Mouse (Mus musculus) frontal cortex, adult 2 months (tissue): Measurements from ENCODE around the gene Gja5. TPM values are rescaled to one million over a fixed set of nuclear protein-coding genes. Genes with fewer than 3 reads are reported as not detected.

Experiments used
- DNase-seq, 2 experiments: peaks; one replicate each; pipeline ENCODE4 v3.0.0; 2022; ENCODE audit warnings: low spot score in 1 of 2; ENCODE audit errors: extremely low spot score in 1 of 2
- polyA plus RNA-seq: library from polyadenylated mRNA; depleted of rRNA; stranded (reverse); fragments of >200 nt; gene quantifications from 2 replicates; pipeline ENCODE4 v1.2.3, GENCODE M21; 2012; rRNA removed

Gja5 gene
- 0.55 and 0.62 TPM in 2 replicates for polyA plus RNA-seq

DNA sequence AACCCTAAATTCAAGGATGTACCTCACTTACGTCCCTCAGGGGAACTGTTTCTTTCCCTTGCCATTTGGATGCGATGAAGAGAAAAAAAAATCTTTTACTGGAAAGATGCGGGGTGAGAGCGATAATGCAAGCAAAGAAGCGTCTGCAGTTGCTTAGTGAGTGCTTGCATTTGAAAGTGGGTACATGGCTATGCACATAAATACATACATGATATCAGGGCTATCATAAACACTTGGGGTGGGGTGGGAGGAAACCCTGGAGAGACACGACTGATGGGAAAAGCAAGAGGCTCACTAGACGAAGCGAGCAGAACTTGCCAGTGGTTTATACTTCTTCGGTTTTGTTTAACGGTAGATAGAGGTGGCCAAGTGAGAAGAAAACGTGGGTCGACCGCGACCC is at the start of gene Gja5:
Gene Gja5 (plus strand): TSS at position 301 of the 400 bp plus-strand sequence.
- no peak for DNase-seq

DNA sequence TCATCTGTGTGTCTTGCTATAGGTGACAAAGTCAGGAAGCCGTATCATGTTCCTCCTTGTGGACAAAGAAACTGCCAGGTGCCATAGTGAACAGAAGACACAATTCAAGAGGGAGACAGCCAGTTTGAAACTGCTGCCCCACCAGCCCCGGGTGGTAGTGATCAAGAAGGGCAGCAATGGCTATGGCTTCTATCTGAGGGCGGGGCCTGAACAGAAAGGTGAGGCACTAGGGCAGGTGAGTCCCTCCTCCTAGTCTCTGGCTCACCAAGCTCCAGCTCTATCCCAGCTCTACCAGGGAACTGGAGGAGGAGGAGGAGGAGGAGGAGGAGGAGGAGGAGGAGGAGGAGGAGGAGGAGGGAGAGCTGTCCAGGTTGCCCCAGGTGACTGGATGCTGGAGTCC is 48.7 kb upstream of the Gja5 start:
- DNase-seq: no peak

DNA sequence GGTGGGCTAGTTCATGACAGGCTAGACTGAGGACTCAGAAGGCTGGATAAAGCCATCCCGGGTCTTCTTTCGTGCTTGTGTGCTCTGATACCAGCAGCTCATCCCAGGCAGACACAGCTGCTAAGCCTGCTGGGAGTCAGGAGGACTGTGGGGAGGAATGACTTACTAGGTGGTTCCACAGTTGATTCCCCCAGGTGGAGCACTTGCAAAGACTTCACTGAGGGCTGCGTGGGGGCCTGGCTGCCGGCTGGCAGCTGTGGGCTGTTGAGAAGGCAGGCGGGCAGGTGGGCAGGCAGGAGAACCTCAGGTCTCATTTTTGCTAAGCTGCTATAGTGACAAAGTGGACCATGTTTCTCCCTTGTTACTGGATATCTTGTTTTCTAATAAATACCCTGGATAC is 44.0 kb upstream of the Gja5 start:
- DNase-seq: no peak

DNA sequence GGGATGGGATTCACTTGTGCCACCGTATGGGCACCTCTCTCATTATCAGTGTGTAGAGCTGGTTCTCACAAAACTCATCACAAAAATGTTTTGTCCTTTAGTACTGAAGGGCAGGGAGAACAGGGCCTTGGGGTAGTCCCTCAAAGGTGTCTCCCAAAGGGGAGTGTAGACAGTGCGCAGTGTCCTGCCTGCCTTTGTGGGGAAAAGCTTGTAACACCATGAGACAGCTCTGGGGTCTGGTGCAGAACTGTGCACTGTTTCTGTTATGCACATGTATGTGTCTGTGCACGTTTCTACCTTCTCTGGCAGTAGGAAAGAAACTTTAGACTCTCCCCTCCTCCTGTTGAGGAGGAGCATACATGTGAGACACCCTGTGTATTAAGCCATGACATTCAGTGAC is 36.6 kb upstream of the Gja5 start:
- no peak for DNase-seq

DNA sequence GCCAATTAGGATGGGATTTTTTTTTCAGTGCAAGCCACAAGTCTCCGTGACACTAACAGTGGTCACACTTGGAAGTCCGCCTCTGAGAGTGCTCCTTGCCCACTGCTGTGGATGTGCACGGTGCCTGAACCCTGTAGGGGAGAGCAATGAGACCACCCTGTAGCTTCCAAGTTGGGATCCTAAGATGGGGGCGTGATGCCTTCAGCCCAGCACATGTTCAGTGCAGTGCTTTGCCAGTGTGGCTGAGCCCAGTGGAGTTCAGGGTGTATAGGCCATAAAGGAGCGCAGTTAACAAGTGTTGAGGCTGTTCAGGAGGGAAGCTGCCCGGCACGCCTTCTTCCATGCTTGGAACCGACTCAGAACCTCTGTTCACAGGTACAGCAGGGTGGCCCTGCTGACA is 35.9 kb upstream of the Gja5 start:
- no peak for DNase-seq

DNA sequence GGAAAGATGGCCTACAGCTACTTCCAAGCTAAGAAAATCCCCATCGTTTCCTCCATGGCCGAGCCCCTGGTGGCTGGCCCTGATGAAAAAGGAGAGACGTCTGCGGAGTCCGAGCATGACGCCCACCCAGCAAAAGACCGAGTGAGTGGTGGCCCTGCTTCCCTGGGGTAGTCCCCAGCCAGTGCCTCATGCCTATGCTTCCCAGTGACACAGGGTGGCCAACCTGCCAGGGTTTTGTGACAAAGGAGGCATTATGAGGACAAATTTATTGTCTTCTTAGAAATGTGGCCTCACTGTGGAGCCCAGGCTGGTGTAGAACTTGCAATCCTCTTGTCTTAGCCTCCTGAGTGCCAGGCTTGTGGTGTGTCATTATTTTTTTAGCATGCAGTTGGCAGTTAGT is 35.4 kb upstream of the Gja5 start:
- DNase-seq: no peak

DNA sequence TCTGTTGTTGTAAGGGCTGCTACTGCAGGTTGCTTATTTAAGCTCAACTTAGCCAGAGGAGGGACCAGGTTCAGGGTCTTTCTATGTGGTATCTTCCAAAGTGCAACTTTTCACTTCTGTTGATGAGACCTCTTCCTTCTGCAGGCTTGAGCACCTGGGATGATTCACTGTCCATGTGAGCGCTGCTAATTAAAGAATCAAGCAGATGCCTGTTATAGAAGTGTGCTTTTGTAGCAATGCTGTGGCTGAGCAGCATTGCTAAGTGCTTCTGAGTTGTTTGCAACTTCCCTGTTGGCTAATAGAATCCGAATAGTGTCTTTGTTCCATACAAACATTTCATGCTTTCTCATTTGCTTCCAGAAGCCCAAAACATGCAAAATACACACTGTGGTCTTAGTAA is 34.2 kb upstream of the Gja5 start:
- no peak for DNase-seq

DNA sequence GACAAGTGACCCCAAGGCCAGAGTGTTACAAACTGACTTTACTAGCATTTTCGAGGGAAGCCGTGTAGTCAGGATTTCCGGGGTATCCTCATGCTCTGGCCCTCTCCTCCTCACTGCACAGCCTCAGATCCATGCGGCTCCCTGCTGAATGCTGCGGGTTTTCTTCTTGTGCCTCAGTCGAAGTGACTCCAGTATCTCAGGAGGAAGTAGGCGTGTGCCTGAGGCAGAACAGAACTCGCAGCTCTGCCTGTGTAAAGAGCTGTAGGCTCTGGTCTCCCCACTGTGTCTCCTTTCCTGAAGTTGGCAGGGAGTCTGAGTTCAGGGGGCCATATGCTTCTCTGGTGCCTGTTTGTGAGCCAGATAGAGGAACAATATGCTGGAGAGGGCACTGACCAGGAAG is 33.4 kb upstream of the Gja5 start:
- DNase-seq: no peak

DNA sequence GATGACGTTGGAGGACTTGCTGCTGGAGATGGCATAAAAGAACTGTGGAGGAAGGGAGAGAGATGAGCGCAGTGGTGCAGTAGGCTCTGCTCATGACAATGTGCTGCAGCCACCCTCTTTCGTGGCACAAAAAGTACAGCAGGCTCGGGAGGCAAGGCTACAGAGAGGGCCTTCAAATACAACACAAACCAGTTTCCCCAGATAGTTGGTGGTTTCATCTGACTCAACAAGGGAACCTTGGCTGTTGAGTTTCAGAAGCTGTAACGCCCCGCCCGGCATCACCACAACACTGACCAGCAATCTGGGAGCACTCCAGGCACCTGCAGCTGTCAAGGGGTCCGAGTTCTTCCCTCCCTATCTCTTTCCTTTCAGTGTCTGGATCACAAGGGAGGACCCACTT is 32.0 kb upstream of the Gja5 start:
- no peak for DNase-seq

DNA sequence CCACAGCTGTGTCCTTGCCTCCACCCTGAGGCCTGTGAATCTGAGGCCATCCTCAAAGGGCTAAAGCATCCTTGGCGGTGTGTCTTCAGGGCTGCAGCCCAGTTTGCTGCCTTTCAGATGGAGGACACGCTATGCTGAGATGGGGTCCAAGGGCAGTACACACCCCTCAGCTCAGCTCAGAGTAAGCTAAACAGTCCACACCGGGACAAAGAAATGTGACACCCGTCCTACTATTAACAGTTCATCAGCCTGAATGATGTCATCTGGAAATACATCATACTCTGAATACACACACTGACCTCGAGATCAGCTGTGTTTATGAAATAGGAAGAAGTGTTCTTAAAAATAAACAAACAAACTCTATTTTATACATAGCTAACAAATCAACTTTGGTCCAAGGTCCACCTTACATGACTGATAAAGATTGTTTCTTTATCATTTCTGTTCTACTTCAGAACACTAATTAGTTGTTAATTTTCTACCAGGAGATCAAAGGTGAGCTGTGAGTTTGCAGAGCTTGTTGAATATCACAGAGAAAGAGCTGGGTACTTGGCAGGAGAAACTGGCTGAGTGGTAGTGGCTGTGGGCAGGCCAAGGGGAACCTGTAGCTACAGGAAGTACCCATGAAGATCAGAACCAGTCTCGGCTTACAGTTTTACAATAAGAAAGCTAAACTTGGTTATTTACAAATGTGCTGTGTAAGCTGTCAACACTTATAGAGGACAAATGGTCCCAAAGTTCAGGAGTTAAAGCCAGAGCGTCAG is 29.5 kb upstream of the Gja5 start:
- no peak for DNase-seq

DNA sequence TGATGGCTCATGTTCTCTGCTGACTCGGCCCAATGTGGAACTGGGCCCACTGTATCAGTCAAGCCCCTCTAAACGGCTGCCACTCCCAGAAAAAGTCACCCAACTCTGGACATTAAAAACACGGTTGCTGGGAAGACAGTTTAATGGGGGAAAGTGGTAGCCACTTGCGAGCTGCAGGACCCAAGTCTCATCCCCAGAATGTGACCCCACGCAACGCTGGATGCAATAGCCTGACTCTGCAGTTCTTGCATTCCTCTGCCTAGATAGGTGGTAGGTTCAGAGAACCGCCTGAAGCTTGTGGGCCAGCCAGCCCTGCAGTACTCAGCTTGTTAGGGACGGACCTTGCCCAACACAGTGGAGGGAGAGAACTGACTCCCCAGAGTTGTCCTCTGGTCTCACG is 25.0 kb upstream of the Gja5 start:
- no peak for DNase-seq

DNA sequence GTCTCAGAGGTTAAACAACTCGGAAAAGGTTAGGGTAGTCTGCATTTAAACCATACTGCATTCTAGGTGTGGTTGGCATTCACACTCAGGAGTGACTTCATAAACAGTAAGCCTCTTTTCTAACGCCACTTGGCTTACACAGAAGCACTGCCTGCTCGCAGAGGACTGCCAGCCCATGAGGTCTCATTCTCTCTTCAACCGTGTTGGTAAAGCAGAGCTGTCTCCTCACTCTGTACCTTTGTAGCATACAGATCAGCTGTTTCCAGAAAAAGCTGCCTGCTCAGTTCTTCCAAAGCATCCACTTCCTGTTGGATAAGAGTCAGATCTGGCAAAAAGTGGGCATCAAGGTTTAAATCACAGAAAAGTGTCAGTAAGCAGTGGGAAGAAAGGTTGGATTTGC is 24.1 kb upstream of the Gja5 start:
- DNase-seq: no peak

DNA sequence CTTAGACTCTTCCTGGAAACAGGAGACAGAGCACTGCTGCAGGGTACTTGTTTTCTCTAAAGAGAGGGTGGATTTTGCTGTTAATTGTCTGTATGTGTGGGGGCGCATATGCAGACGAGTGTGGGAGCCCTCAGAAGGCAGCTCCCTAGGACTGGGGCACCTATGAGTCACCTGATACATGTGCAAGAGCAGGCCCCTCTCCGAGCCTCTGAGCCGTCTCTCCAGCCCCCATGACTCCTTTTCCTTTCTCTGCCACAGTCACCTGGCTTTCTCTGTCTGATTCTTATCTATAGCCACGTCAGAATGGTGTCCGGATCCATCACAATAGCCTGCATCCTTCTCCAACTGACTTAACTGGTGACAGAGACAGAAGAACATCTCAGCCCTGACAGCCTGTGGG is 22.9 kb upstream of the Gja5 start:
- DNase-seq: no peak

DNA sequence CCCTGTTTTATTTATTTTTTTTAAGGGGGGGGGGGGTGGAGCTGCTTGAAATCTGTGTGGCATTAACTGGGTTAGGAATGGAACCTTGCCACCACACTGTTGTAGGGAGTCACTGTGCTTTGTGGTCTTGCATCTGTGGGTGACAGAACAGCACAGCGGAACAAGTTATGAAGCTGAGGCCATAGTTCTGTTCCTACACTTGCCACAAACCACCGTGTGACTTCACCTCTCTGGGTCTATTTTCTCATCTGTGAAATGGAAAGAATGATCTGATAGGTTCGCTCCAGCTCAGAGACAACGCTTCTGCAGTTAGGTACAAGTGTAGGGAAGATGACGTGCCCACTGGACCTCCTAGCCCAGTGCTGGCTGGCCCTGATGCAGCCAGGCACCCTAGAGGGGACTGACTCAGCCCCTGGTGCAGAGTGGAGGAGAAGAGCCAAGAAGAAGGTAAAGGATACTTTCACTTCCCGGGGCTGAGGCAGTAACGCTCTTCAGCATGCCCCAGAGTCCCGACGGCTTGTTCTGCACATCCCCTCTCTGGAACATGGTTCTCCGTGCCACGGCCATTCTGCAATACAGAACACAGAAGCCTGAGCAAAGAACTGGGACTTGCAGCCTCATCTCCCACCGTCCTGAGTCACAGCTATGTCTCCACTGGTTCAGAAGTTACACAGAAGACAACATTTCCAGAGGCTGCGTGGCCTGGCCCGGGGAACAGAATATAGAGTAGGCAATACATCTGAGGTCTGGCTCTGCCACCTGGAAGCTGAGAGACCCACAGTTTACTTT is 22.2 kb upstream of the Gja5 start:
- no peak for DNase-seq

DNA sequence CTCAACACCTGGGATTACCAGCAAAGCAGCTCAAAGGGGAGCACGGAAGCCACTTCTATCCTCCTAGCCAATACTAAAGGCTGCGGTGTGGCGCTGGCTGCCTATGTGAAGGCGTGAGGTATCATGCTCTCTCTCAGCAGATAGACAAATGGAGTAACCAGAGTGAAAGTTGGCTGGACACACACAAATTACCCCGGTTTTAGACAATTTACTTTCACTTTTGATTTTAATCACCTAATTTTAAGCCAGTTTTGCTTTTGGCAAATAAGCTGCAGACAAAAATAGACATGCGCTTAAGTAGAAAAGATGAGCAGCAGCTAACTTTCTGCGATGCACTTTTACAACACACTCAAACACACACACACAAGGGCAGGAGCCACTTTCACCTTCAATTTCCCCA is 20.8 kb upstream of the Gja5 start:
- no peak for DNase-seq

DNA sequence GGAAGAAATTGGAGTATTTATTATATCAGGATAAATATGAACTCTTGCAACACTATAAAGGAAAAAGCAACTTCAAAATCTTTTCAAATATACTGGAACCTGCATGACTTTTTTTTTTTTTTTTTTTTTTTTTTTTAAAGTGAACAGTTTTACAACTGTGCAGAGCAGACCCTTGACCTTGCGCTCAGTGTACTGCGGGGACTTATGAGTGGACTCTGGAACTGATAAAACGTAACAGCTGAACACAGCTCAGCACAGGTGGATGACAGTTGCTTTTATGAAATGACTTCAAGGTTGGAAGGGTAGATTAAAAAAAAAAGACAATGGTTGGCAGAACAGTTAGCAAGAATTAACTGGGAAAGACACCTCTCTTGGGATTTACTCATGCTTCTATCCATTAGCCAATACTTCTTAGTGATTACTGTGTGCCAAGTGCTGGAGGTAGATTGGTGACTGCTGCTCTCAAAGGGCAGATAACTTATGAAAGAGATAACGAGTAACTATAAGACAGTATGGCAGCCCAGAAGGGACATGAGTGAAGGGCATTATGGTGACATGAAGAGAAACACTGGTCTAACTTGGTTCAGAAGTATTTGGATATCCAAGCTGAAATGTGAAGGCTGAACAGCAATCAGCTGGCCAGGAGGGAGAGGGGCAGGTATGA is 2.0 kb upstream of the Gja5 start:
- no peak for DNase-seq

DNA sequence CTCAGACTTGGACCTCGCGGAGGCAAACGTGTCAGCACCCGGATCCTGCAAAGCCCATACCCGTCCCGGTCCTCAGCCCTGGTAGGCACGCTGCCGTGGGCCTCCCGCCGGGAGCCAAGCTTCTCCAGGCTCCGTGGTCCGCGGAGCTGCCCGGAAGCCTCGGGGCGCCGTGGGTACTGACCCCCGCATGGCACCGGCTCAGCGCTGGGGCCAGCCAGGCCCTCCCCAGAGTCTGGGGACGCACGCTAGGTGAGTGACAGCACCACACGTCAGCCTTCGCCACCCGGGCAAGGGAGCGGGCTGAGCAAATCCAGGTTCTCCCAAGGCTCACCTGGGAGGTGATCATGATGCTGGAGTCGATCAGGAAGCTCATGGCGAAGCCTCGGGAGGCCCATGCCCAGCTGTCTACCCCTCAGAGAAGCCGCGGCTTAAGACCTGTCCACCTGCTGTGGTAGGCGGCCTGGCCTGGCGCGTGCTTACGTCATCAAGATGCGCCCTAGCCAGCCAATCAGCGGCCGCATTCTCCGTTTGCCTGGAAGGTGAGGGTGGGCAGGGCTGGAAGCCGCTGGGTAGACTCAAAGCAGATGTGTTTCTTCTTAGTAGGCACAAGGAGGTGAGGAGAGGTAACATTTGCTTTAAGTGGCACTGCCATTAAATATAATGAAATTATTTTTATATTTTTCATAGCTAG is 503 bp downstream of the Gja5 start, which contains the start of gene Gpr89:
Gene Gpr89 (minus strand): TSS at position 496 of the 691 bp plus-strand sequence.
- peak; percentile 90 to 98 for DNase-seq

DNA sequence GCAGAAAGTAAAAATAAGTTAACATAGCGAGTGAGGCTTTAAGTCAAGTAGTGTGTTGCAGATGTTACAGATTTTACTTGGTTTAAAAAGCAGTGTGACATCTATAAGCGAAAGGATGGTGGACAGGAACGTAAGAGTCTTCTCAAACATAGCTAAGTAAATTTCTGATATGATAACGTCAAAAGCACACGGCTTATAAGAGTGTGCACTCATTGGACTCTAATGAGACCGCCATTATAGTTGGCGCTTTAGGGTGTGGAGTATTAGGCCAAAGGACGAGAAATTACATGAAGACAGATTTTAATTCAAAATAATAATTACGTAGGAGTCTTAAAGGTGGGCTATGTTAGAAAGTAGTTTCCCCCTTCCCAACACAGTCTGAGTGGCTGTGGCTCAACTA is 1.1 kb downstream of the Gja5 start:
- DNase-seq: no peak

DNA sequence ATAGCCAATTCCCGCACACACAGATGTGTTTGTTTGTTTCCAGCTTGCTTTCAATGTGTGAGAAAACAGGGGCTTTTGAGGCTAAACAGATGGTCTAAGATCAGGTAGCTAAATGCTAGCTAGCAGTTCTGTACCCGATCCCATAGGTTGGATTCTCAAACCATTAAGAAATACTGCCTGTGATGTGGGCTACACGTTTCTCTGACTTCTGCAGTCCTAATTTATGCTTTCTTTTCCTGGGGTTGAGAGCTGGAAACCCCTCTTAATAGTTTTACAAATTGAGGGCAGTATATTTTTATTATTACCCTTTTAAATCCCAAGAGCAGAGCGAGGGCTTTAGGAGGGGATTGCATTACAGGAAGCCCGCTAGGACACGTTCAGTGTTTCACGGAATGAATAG is 16.5 kb downstream of the Gja5 start:
- no peak for DNase-seq

DNA sequence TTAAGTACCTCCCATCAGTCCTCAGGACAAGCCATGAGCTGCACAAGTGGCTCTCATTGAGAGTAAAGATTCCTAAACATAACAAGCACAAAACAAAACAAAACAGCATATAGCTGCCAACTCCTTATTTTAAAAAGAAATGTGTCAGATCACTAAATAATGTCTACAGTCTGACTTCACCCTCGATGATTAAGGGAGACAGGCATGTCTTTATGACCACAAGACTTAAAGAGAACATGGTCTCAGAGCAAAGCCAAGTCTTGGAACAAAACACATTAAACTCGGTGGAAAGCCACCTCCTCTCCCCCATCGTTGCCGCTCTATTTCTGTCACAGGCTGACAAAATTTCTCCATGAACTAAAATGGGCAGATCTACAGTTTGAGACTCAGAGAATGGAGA is 20.1 kb downstream of the Gja5 start:
- DNase-seq: no peak

DNA sequence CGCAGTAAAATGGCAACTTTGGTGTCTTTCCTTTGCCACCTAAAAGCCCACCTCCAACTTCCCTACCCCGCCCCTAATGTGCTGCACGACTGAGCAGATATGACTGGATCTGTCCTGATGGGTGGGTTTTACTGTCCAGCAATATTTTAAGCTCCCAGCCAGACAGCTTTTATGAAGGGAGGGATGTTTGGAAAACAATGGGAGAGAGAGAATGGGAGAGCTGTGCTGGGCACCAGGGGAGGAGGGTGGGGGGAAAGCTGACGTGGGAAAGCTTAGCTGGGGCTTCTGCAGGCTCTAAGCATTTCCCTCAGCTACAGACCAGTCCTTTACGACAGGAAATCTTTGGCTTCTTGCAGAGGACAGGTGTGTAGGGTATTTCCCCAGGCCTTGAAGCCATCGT is 21.4 kb downstream of the Gja5 start, which contains the start of gene Gja8:
Gene Gja8 (minus strand): TSS at position 101 of the 400 bp plus-strand sequence.
- no peak for DNase-seq
